Mouse (Mus musculus): Measurements from ENCODE around the gene Srsf10. TPM values are rescaled to one million over a fixed set of nuclear protein-coding genes. Genes with fewer than 3 reads are reported as not detected.

The Srsf10 gene
- polyA plus RNA-seq, 1 experiment from 2014 or later, result 227 TPM

DNA sequence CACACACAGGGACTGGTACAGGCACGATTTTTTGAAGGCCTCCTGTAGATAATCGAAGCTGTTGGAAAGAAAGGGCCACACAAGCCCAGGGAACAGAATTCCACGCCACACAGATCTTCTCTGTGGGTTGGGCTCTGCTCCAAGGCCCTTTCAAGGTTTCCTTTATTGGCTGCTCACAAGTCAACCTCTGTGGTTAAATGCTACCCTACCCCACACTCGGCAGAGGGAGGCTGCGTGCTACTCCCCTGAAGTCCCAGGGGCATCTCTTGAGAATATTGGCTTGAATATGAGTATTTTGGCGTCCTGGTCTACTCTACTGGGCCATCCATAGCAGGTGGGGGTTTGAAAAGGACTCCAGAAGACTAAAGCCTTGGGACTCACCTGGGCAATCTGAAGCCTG, 40.6 kb downstream of the Srsf10 start:
- Histone ChIP-seq H3K27ac (no peak overlapping the region), H3K27me3 (ENCODE audit: insufficient read depth, poor library complexity, severe bottlenecking) (no peaks in the 10 kb centered on the region), H3K4me1 (peaks cover 31% of the 10 kb centered on the region), H3K4me3 (no peak overlapping the region), H3K9me3 (no peaks in the 10 kb centered on the region), H3K36me3 (no peaks in the 10 kb centered on the region)
- WGBS, result 76% methylated on average over 6 of the region's 6 CpGs
- no peak for DNase-seq (ENCODE audit: low spot score)

DNA sequence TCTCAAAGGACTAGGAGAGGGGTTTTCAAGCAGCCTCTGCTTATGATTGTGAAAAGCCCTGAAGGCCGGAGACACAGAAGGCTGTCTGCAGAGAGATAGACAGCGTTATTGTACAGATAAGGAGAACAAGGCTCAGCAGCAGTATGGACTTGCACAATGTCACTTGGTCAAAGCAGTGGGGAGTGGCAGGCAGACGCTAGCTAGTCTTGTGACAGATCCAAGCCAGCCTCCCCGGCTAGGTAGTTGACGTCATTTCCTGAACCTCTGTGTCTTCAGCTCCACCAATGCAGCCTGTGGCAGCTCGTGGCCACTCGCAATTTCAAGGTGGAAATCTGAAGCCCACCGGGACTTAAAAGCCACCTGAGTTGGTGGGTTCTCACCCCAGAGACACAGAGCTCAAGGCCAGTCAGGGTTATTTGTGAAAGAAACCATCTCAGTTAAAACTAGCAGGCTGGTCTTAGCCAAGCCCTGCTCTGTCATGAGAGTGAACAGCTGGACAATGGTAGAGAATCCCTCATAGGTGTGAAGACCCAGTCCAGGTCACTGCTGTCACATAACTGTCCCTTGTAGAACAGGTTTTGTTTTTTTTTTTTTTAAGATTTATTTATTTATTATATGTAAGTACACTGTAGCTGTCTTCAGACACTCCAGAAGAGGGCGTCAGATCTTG, 43.0 kb downstream of the Srsf10 start:
- H3K4me3 ChIP-seq, result no peak overlapping the region
- WGBS, result 32% methylated on average over 9 of the region's 9 CpGs
- H3K36me3 ChIP-seq, result no peaks in the 10 kb centered on the region
- peak; percentile 92 for DNase-seq (ENCODE audit: low spot score)
- H3K9me3 ChIP-seq, result no peaks in the 10 kb centered on the region
- H3K4me1 ChIP-seq, result peaks cover 23% of the 10 kb centered on the region
- peak overlapping the region; percentile 74 for H3K27ac ChIP-seq
- no peaks in the 10 kb centered on the region for H3K27me3 ChIP-seq (ENCODE audit: insufficient read depth, poor library complexity, severe bottlenecking)

DNA sequence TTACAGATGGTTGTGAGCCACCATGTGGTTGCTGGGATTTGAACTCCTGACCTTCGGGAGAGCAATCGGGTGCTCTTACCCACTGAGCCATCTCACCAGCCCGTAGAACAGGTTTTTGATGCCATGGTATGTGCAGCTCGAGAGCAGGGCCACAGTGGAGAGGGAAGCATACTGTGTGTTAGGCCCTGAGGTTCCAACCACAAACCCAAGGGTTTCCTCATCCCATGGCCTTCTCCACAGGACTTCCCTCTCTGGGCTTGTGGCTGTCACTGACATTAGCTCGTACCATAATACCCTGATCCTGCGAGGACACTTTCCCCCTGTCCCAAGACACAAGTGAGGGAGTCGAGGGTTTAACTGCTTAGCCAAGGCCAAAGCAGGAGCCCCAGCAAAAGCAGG, 43.5 kb downstream of the Srsf10 start:
- DNase-seq (ENCODE audit: low spot score), result no peak
- Histone ChIP-seq H3K27me3 (ENCODE audit: insufficient read depth, poor library complexity, severe bottlenecking) (no peaks in the 10 kb centered on the region), H3K4me1 (peaks cover 23% of the 10 kb centered on the region), H3K27ac (no peak overlapping the region), H3K36me3 (no peaks in the 10 kb centered on the region), H3K4me3 (no peak overlapping the region), H3K9me3 (no peaks in the 10 kb centered on the region)
- WGBS, result 84% methylated on average over 7 of the region's 7 CpGs

DNA sequence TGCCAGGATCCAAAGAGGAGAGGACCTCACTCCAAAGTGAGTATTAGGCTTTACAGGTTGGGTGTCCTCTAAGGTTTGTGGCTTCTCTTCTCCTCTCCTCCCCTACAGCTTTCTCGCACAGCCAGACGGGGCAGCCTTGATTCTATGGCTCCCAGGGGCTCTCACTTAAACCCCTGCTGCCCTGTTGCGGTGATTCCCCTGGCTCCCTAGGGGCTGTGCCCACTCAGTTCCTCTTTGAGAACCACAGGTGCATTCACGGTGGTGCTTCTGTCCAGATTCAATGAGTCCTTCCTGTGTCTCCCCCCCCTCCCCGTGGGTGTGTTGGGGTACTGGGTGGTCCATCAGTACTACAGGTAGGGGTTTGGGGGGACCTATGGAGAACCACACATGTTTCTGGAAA, 44.5 kb downstream of the Srsf10 start:
- no peak for DNase-seq (ENCODE audit: low spot score)
- 0 out of 2 replicates have a peak, but pooled peaks cover 4% of the 10 kb centered on the region for H3K27me3 ChIP-seq (ENCODE audit: insufficient read depth, poor library complexity, severe bottlenecking)
- peaks cover 22% of the 10 kb centered on the region for H3K4me1 ChIP-seq
- no peaks in the 10 kb centered on the region for H3K9me3 ChIP-seq
- 77% methylated on average over 5 of the region's 5 CpGs for WGBS
- no peaks in the 10 kb centered on the region for H3K36me3 ChIP-seq
- no peak overlapping the region for H3K4me3 ChIP-seq
- H3K27ac ChIP-seq, result no peak overlapping the region

DNA sequence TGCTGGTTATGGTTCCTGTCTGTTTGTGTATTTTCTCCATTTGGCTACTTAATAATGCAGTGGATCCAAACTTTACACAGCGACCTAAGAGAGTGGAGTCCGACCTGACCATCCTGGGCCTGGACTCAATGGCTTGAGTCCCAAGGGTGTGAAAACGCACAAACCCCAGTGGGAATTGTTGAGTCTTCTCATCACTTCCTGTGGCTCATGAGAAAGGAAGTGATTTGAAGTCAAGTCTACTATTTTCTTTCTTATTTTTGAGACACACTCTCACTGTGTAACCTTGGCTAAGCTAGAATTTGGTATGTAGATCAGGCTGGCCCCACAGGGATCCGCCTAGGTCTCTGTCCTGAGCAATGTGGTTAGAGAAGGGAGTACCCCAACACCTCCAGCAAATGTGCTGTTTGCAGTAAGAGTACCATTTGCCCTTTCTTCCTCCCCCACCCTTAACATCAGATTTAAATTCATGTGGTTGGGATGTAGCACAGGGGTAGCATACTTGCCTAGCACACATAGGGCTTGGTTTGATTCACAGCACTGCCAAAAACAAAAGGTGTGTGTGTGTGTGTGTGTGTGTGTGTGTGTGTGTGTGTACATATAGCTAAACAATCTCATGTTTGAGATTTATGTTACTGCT, 47.2 kb downstream of the Srsf10 start:
- DNase-seq (ENCODE audit: low spot score), result no peak
- peaks cover 6% of the 10 kb centered on the region for H3K4me1 ChIP-seq
- no peak overlapping the region for H3K27ac ChIP-seq
- H3K4me3 ChIP-seq, result no peak overlapping the region
- H3K36me3 ChIP-seq, result no peaks in the 10 kb centered on the region
- 0 out of 2 replicates have a peak, but pooled peaks cover 4% of the 10 kb centered on the region for H3K27me3 ChIP-seq (ENCODE audit: insufficient read depth, poor library complexity, severe bottlenecking)
- no peaks in the 10 kb centered on the region for H3K9me3 ChIP-seq
- WGBS, result 87% methylated on average over 4 of the region's 4 CpGs

DNA sequence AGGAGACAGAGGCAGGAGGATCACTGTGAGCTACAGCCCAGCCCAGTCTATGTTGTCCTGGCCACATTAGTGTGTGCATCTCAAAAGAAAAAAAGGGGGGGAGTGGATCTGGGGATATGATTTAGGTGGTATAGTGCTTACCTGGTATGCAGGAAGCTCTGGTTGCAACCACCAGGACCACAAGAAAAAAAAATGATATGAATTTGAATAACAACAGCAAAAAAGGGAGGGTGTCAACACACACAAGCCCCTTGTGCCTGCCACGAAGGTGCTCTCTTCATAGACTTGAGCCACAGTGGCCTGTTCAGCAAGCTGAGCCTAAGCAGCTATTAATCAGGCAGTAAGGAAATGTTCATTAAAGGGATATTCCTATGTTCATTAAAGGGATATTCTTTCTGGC, 49.3 kb downstream of the Srsf10 start:
- 80% methylated on average over 1 of the region's 1 CpGs for WGBS
- no peak overlapping the region for H3K4me3 ChIP-seq
- no peaks in the 10 kb centered on the region for H3K36me3 ChIP-seq
- no peaks in the 10 kb centered on the region for H3K9me3 ChIP-seq
- H3K27me3 ChIP-seq (ENCODE audit: insufficient read depth, poor library complexity, severe bottlenecking), result 0 out of 2 replicates have a peak, but pooled peaks cover 4% of the 10 kb centered on the region
- peaks cover 7% of the 10 kb centered on the region for H3K4me1 ChIP-seq
- no peak overlapping the region for H3K27ac ChIP-seq
- no peak for DNase-seq (ENCODE audit: low spot score)

DNA sequence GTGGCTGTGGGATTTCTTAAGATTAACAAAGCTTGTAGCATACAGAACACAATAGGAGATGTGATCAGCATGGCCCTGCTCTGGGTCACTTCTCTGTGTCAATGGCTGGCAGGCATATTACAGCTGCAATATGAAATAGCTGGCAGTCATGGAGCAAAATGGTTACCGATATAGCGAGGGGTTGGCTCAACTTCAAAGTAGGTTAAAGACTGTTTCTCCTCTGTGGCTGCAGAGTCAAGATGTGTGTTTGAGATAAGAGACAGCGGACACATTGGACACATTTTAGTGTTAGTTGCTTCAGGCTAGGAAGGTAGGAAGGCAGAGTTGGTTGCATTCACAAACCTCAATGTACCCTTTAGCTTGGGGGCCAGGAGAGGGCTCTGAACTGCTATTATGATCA, 51.1 kb downstream of the Srsf10 start:
- 88% methylated on average over 3 of the region's 3 CpGs for WGBS
- no peak overlapping the region for H3K27ac ChIP-seq
- H3K9me3 ChIP-seq, result no peaks in the 10 kb centered on the region
- no peaks in the 10 kb centered on the region for H3K36me3 ChIP-seq
- H3K4me1 ChIP-seq, result peaks cover 17% of the 10 kb centered on the region
- 0 out of 2 replicates have a peak, but pooled peaks cover 4% of the 10 kb centered on the region for H3K27me3 ChIP-seq (ENCODE audit: insufficient read depth, poor library complexity, severe bottlenecking)
- H3K4me3 ChIP-seq, result no peak overlapping the region
- DNase-seq (ENCODE audit: low spot score), result no peak

DNA sequence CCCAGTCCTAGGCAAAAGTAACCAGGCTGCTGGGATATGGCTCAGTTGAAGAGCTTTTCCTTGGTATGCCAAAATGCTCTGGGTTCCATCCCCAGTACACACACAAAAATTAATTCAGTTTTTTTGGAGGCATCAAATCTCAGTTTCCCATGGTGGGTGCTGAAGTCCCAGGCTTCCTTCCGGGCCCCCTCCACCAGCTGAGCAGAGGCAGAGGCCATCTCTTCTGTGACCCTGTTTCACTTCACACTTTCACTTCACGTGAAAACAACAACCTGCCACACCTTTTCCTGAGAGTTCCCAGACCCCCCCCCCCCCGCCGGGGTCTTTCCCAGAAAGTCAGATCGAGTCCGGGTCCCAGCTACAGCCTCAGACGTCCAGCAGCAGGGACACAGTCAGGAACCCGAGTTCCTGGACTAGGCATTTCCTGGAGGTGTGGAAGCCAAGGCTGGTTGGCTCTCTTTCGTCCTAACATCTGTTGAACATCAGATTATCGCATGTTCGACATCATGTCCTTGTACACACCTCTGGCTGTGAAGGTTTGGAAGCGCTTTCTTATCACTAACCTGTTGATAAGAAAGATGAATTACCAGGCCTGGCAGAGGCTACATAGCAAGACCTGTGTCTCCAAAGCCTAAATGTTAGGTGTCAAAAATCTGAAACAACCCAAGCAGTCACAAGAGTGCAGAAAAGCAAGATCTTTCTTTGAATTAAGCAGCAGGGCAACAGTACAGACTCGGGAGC, 53.9 kb downstream of the Srsf10 start:
- H3K36me3 ChIP-seq, result no peaks in the 10 kb centered on the region
- DNase-seq (ENCODE audit: low spot score), result no peak
- H3K4me1 ChIP-seq, result peaks cover 22% of the 10 kb centered on the region
- no peak overlapping the region for H3K27ac ChIP-seq
- 19% methylated on average over 13 of the region's 13 CpGs for WGBS
- no peaks in the 10 kb centered on the region for H3K9me3 ChIP-seq
- H3K27me3 ChIP-seq (ENCODE audit: insufficient read depth, poor library complexity, severe bottlenecking), result 0 out of 2 replicates have a peak, but pooled peaks cover 4% of the 10 kb centered on the region
- no peak overlapping the region; the same call in 1 of the 2 replicates for H3K4me3 ChIP-seq

DNA sequence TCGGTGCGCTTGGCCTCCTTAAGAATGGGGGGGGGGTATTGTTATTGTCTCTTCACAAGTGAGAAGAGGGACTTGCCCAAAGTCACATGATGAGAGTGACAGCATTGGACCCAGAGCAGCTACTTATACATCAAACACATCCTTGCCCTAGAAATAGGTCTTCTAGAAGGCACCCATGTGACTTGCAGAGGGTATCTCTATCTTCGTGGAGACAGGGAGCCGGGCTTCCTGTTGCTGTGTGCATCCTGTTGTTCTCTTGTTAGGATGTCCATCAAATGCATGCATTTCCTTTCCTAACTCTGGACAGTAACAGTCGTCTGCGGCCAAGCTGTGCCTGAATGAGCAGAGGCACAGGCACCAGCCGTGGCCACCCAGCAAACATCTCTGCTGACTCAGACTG, 56.0 kb downstream of the Srsf10 start:
- H3K9me3 ChIP-seq, result no peaks in the 10 kb centered on the region
- WGBS, result 57% methylated on average over 7 of the region's 7 CpGs
- no peaks in the 10 kb centered on the region for H3K27me3 ChIP-seq (ENCODE audit: insufficient read depth, poor library complexity, severe bottlenecking)
- no peak for DNase-seq (ENCODE audit: low spot score)
- peaks cover 22% of the 10 kb centered on the region for H3K4me1 ChIP-seq
- H3K27ac ChIP-seq, result no peak overlapping the region
- H3K4me3 ChIP-seq, result no peak overlapping the region
- no peaks in the 10 kb centered on the region for H3K36me3 ChIP-seq

DNA sequence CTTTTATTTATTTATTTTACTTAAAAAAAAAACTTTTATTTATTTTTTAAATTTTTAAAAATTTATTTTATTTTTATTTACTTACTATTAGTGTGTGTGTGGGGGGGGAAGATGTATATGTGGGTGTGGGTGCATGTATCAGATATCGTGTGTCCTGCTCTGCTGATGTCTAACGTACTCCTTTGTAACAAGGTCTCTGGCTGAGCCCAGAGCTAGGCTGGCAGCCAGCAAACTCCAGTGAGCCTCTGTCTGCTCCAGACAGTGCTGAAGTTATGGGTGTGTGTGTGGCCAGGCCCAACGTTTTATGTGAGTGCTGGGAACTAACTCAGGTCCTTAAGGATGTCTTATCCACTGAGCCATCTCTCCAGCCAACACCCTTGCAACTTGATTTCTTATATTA, 56.6 kb downstream of the Srsf10 start:
- Histone ChIP-seq H3K27me3 (ENCODE audit: insufficient read depth, poor library complexity, severe bottlenecking) (peaks cover 4% of the 10 kb centered on the region; the same call in 1 of the 2 replicates), H3K27ac (no peak overlapping the region), H3K9me3 (no peaks in the 10 kb centered on the region), H3K36me3 (no peaks in the 10 kb centered on the region), H3K4me1 (peaks cover 22% of the 10 kb centered on the region), H3K4me3 (no peak overlapping the region)
- no peak for DNase-seq (ENCODE audit: low spot score)
- 59% methylated on average over 3 of the region's 3 CpGs for WGBS

DNA sequence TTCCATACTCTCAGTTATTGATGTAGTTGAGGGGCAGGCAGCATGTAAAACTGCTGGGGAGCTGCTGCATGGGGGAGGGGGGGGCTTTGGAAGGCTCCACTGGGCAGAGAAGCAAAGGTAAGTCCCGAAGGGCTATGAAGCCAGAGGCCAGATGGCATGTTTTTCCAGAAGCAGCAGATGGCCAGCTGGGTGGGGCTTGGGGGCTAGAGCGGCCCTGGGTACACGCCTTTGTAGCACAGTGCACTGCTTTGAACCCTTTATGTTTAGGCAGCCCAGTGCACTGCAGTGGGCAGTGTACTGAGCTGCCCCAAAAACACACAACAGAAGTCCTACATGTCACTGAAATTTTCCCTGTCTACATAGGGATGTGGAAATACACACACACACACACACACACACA, 57.3 kb downstream of the Srsf10 start:
- Histone ChIP-seq H3K27ac (no peak overlapping the region), H3K36me3 (no peaks in the 10 kb centered on the region), H3K4me3 (no peak overlapping the region), H3K27me3 (ENCODE audit: insufficient read depth, poor library complexity, severe bottlenecking) (peaks cover 5% of the 10 kb centered on the region; the same call in 1 of the 2 replicates), H3K4me1 (peaks cover 22% of the 10 kb centered on the region), H3K9me3 (no peaks in the 10 kb centered on the region)
- no peak for DNase-seq (ENCODE audit: low spot score)
- WGBS, result 72% methylated on average over 3 of the region's 3 CpGs

DNA sequence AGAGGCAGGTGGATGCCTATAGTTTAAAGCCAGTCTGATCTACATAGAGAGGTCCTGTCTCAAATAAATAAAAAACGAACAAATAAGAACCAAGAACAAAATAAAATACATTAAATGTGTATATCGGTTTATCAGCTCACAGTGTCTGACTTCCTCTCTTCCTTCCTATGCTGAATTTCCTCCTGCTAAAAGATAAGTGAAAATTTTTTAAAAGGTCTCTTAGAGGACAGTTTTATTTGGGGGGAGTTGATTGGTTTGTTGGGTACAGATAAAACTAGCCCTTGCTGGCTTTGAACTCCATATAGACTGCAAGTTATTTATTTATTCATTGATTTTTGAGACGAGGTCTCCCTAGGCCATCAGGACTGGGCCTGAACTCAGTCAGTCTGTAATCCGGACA, 57.9 kb downstream of the Srsf10 start:
- Histone ChIP-seq H3K36me3 (no peaks in the 10 kb centered on the region), H3K9me3 (no peaks in the 10 kb centered on the region), H3K4me3 (no peak overlapping the region), H3K4me1 (peaks cover 22% of the 10 kb centered on the region), H3K27me3 (ENCODE audit: insufficient read depth, poor library complexity, severe bottlenecking) (peaks cover 6% of the 10 kb centered on the region), H3K27ac (no peak overlapping the region)
- WGBS, result 59% methylated on average over 4 of the region's 4 CpGs
- no peak for DNase-seq (ENCODE audit: low spot score)

DNA sequence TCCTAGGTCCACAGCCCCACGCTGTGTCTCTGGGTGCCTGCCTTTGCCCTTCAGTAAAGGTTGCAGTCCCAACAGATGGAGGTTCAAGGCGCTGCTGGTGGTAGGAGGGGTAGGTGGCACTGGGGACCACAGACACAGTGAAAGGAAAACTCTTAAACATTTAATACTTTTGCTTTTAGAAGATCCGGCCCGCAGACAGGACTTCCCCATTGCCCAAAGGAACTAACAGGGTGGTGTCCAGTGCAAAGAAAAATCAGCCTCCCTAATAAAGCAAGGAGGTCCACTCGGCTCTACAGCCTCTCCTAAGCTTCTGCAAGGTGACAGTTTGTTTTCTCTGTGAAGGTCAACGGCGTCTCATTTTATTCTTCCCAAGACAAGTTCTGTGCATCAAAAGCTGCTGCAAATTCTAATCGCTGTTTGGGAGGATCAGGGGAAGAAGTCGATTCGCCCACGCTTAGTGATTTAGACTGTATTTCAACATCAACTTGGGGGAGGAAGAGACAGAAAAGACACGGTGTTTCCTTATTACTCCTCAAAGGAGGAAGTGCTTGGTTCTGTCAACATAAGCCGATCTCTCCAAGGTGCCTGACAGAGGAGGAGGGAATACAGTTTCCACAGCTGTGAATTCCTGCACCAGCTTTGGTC, 63.2 kb downstream of the Srsf10 start:
- Histone ChIP-seq H3K4me3 (no peak overlapping the region), H3K27ac (no peak overlapping the region), H3K9me3 (no peaks in the 10 kb centered on the region), H3K27me3 (ENCODE audit: insufficient read depth, poor library complexity, severe bottlenecking) (peaks cover 9% of the 10 kb centered on the region), H3K36me3 (0 out of 2 replicates have a peak, but pooled peaks cover 6% of the 10 kb centered on the region), H3K4me1 (peaks cover 14% of the 10 kb centered on the region)
- WGBS, result 83% methylated on average over 13 of the region's 13 CpGs
- no peak for DNase-seq (ENCODE audit: low spot score)
